Mouse (Mus musculus) erythroblast, embryonic 14.5 days (primary cell): ENCODE measurements around the gene Nup210l.

ENCODE experiments used
- GATA1 ChIP-seq: IDR thresholded peaks from 2 replicates; pipeline ENCODE4 v1.6.1; 2012; ENCODE audit warnings: low read length, inconsistent platforms, mixed read lengths
- TAL1 ChIP-seq: IDR thresholded peaks from 3 replicates; pipeline ENCODE4 v1.6.1; 2012; ENCODE audit warnings: low read length, inconsistent platforms, mixed read lengths

DNA sequence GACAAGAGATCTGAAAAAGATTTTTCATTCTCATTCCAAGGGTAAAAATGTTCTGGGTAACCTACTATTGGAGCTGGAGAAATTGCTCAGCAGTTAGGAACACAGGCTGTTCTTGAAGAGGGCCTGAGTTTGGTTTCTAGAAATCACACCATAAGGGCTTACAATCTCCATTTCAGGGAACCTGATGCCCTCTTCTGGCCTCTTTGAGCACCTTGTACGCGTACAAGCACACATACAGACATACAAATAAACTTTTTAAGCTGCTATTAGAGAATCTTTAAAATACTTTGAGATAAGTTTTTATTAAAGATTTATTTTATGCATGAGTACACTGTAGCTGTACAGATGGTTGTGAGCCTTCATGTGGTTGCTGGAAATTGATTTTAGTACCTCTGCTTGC lies 100.7 kb downstream of the Nup210l start:
- TF ChIP-seq TAL1: no peak
- no peak for TF ChIP-seq GATA1
